Mouse (Mus musculus) forebrain, embryonic 14.5 days (tissue): ENCODE data around the gene Pam. TPM values are rescaled to one million over a fixed set of nuclear protein-coding genes. Genes with fewer than 3 reads are reported as not detected.

Source experiments
- ATAC-seq: fragments of 200-750 bp; cut with Nextera tagmentation; 2 replicates; pipeline ENCODE4 v1.8.0; 2017; ENCODE audit warnings: mild to moderate bottlenecking, moderate library complexity
- DNase-seq: peaks from one replicate; pipeline ENCODE4 v3.0.0-alpha.2; 2015; ENCODE audit warnings: low spot score
- H3K27ac ChIP-seq: fragments of 300-500 bp; sonication (generic); 2 replicates; pipeline ENCODE4 v1.5.1; 2014; ENCODE audit warnings: low read depth, mild to moderate bottlenecking, control low read depth, low read length, moderate library complexity
- H3K27me3 ChIP-seq: fragments of 300-500 bp; sonication (generic); replicated peaks from 2 replicates; pipeline ENCODE4 v1.6.1; 2014; ENCODE audit warnings: low read length, control low read depth, mixed read lengths; ENCODE audit not compliant: control insufficient read depth, insufficient read depth
- H3K36me3 ChIP-seq: fragments of 300-500 bp; sonication (generic); 2 replicates; pipeline ENCODE4 v1.6.1; 2014; ENCODE audit warnings: low read length, control low read depth; ENCODE audit not compliant: control insufficient read depth, insufficient read depth
- H3K4me1 ChIP-seq: fragments of 300-500 bp; sonication (generic); 2 replicates; pipeline ENCODE4 v1.6.1; 2014; ENCODE audit warnings: antibody characterized with exemption, low read length, control low read depth; ENCODE audit not compliant: control insufficient read depth, insufficient read depth
- H3K4me2 ChIP-seq: fragments of 300-500 bp; sonication (generic); 2 replicates; pipeline ENCODE4 v1.6.1; 2014; ENCODE audit warnings: mild to moderate bottlenecking, control low read depth, low read length
- H3K4me3 ChIP-seq: fragments of 300-500 bp; sonication (generic); 2 replicates; pipeline ENCODE4 v1.5.1; 2014; ENCODE audit warnings: low read depth, low read length, control low read depth
- H3K9ac ChIP-seq: fragments of 300-500 bp; sonication (generic); 2 replicates; pipeline ENCODE4 v1.6.1; 2014; ENCODE audit warnings: mild to moderate bottlenecking, low read length, control low read depth, moderate library complexity
- H3K9me3 ChIP-seq: fragments of 300-500 bp; sonication (generic); replicated peaks from 2 replicates; pipeline ENCODE4 v1.6.1; 2016; ENCODE audit warnings: low read length, control low read depth, mixed read lengths; ENCODE audit not compliant: control insufficient read depth
- WGBS: fragments of 180-500 bp; shearing (Covaris S2); extraction: QIAGEN DNeasy Blood & Tissue Kit; methylation state at CpG from one replicate; pipeline ENCODE4 v1.1.7; 2014; 5-methylcytosine and 5-hydroxymethylcytosine counted together
- polyA plus RNA-seq: library from polyadenylated mRNA; unstranded; fragments of >200 nt; fragmentation: Nextera tagmentation; extraction: Ambion mirVana; gene quantifications from 2 replicates; pipeline ENCODE4 v1.2.1, GENCODE M21; 2014

The Pam gene
- polyA plus RNA-seq, 1 experiment from 2014 or later: 41.7 TPM

GRCm38 (mm10) chr1:97947100-97947499 lies 148.3 kb downstream of the Pam start:
- H3K4me3 ChIP-seq: no peak overlapping the region
- no peak overlapping the region for H3K4me2 ChIP-seq
- H3K27me3 ChIP-seq: no peaks in the 10 kb centered on the region
- H3K9ac ChIP-seq: no peak overlapping the region
- DNase-seq: no peak
- H3K4me1 ChIP-seq: peaks cover 5% of the 10 kb centered on the region
- H3K36me3 ChIP-seq: no peaks in the 10 kb centered on the region
- ATAC-seq: no peak
- H3K27ac ChIP-seq: no peak overlapping the region
- H3K9me3 ChIP-seq: no peaks in the 10 kb centered on the region
- 81% methylated on average over 3 of the region's 3 CpGs for WGBS

GRCm38 (mm10) chr1:97943908-97944608 lies 151.4 kb downstream of the Pam start:
- no peaks in the 10 kb centered on the region for H3K9me3 ChIP-seq
- DNase-seq (peak; percentile 53), ATAC-seq (peak; percentile 61; the same call in 1 of the 2 replicates)
- H3K36me3 ChIP-seq: no peaks in the 10 kb centered on the region
- 67% methylated on average over 4 of the region's 4 CpGs for WGBS
- no peaks in the 10 kb centered on the region for H3K27me3 ChIP-seq
- no peak overlapping the region for H3K4me2 ChIP-seq
- no peak overlapping the region for H3K4me3 ChIP-seq
- no peak overlapping the region for H3K9ac ChIP-seq
- peak overlapping the region; percentile 24; the same call in 1 of the 2 replicates for H3K27ac ChIP-seq
- peaks cover 5% of the 10 kb centered on the region for H3K4me1 ChIP-seq

- peak overlapping the region; percentile 14; the same call in 1 of the 2 replicates for H3K27ac ChIP-seq
- H3K4me1 ChIP-seq: peaks cover 5% of the 10 kb centered on the region
- no peak overlapping the region for H3K4me2 ChIP-seq
- ATAC-seq (peak; percentile 33; the same call in 1 of the 2 replicates), DNase-seq (no peak)
- H3K9ac ChIP-seq: no peak overlapping the region
- H3K36me3 ChIP-seq: no peaks in the 10 kb centered on the region
- 61% methylated on average over 4 of the region's 4 CpGs for WGBS
- H3K9me3 ChIP-seq: no peaks in the 10 kb centered on the region
- no peaks in the 10 kb centered on the region for H3K27me3 ChIP-seq
- H3K4me3 ChIP-seq: no peak overlapping the region
These were observed 152.0 kb downstream of the Pam start for GRCm38 (mm10) chr1:97943402-97943801.

GRCm38 (mm10) chr1:97942966-97943365 lies 152.5 kb downstream of the Pam start:
- WGBS: 71% methylated on average over 2 of the region's 2 CpGs
- H3K4me2 ChIP-seq: no peak overlapping the region
- no peak overlapping the region for H3K27ac ChIP-seq
- DNase-seq: no peak
- no peak overlapping the region for H3K9ac ChIP-seq
- no peak overlapping the region for H3K4me3 ChIP-seq
- peaks cover 9% of the 10 kb centered on the region for H3K4me1 ChIP-seq
- H3K36me3 ChIP-seq: no peaks in the 10 kb centered on the region
- no peak for ATAC-seq
- H3K27me3 ChIP-seq: no peaks in the 10 kb centered on the region
- no peaks in the 10 kb centered on the region for H3K9me3 ChIP-seq

GRCm38 (mm10) chr1:97938586-97938985 lies 156.9 kb downstream of the Pam start:
- ATAC-seq (no peak), DNase-seq (no peak)
- H3K27me3 ChIP-seq: no peaks in the 10 kb centered on the region
- no peak overlapping the region for H3K4me3 ChIP-seq
- peak overlapping the region; percentile 49 for H3K27ac ChIP-seq
- no peak overlapping the region for H3K9ac ChIP-seq
- no peaks in the 10 kb centered on the region for H3K36me3 ChIP-seq
- 81% methylated on average over 3 of the region's 3 CpGs for whole genome bisulfite sequencing
- H3K4me1 ChIP-seq: peaks cover 7% of the 10 kb centered on the region
- no peaks in the 10 kb centered on the region for H3K9me3 ChIP-seq
- no peak overlapping the region for H3K4me2 ChIP-seq

GRCm38 (mm10) chr1:97938053-97938452 lies 157.4 kb downstream of the Pam start:
- Histone ChIP-seq H3K9ac (no peak overlapping the region), H3K4me2 (no peak overlapping the region), H3K9me3 (no peaks in the 10 kb centered on the region), H3K4me3 (no peak overlapping the region), H3K4me1 (peaks cover 7% of the 10 kb centered on the region; the same call in 1 of the 2 replicates), H3K27me3 (no peaks in the 10 kb centered on the region), H3K36me3 (no peaks in the 10 kb centered on the region), H3K27ac (peak overlapping the region; percentile 49)
- ATAC-seq: peak; percentile 87
- peak; percentile 61 for DNase-seq
- WGBS: 40% methylated on average over 3 of the region's 3 CpGs

GRCm38 (mm10) chr1:97934940-97935339 lies 160.5 kb downstream of the Pam start:
- no peaks in the 10 kb centered on the region for H3K36me3 ChIP-seq
- peaks cover 17% of the 10 kb centered on the region for H3K4me1 ChIP-seq
- H3K9ac ChIP-seq: no peak overlapping the region
- H3K4me2 ChIP-seq: no peak overlapping the region
- H3K9me3 ChIP-seq: no peaks in the 10 kb centered on the region
- no peak overlapping the region for H3K27ac ChIP-seq
- ATAC-seq (0 out of 2 replicates have a peak, but pooled peaks have one; percentile 16), DNase-seq (no peak)
- H3K4me3 ChIP-seq: no peak overlapping the region
- H3K27me3 ChIP-seq: no peaks in the 10 kb centered on the region

- no peaks in the 10 kb centered on the region for H3K36me3 ChIP-seq
- H3K27ac ChIP-seq: no peak overlapping the region
- H3K27me3 ChIP-seq: no peaks in the 10 kb centered on the region
- no peaks in the 10 kb centered on the region for H3K9me3 ChIP-seq
- H3K4me3 ChIP-seq: no peak overlapping the region
- ATAC-seq (no peak), DNase-seq (no peak)
- H3K4me2 ChIP-seq: no peak overlapping the region
- H3K9ac ChIP-seq: no peak overlapping the region
- peaks cover 20% of the 10 kb centered on the region for H3K4me1 ChIP-seq
- 11% methylated on average over 4 of the region's 4 CpGs for WGBS
These were observed 164.2 kb downstream of the Pam start for GRCm38 (mm10) chr1:97931220-97931619.

GRCm38 (mm10) chr1:97929415-97930028 lies 165.9 kb downstream of the Pam start:
- peaks cover 20% of the 10 kb centered on the region for H3K4me1 ChIP-seq
- peak overlapping the region; percentile 11 for H3K4me2 ChIP-seq
- 0 out of 2 replicates have a peak overlapping the region, but pooled peaks have one; percentile 1 for H3K9ac ChIP-seq
- DNase-seq: peak; percentile 66
- H3K27ac ChIP-seq: peak overlapping the region; percentile 24; the same call in 1 of the 2 replicates
- 15% methylated on average over 4 of the region's 4 CpGs for WGBS
- H3K4me3 ChIP-seq: no peak overlapping the region
- H3K36me3 ChIP-seq: no peaks in the 10 kb centered on the region
- H3K9me3 ChIP-seq: no peaks in the 10 kb centered on the region
- no peaks in the 10 kb centered on the region for H3K27me3 ChIP-seq
- ATAC-seq: peak; percentile 84
